Mouse (Mus musculus): ENCODE results near the gene Pptc7.
A peak's percentile ranks its signal among the peaks of the same experiment; 100 is the strongest.
"Not testable (repeated sequence)": the region's sequence is repeated elsewhere in the genome, so short reads cannot be mapped to it uniquely, and the experiment has no call there.

Gene Pptc7

GRCm38 (mm10) chr5:122302810-122303745, 18.9 kb downstream of the Pptc7 start:
- DNase-seq, result no peak

GRCm38 (mm10) chr5:122303937-122304336, 19.8 kb downstream of the Pptc7 start:
- no peak for DNase-seq

DNA sequence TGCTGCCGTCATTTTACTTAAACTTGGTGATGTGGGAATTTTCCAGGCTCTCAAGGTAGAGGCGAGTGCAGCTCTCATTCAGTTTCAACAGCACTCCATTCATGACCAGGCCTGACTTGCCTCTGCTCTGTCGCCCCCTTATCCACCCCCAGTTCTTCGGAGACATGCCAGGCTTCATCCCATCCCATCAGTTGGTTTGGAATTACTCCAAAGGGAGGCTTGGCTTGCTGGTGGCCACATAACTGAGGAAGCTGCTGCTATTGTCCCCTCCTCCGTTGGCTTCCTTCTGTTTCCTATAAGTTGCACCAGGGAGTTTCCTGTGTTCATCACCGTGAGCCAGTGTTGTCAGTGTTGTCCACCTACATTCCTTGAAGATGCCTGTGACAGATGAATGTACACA, 20.4 kb downstream of the Pptc7 start:
- no peak for DNase-seq

- DNase-seq, result no peak
These were observed 21.3 kb downstream of the Pptc7 start for GRCm38 (mm10) chr5:122305472-122305871.

DNA sequence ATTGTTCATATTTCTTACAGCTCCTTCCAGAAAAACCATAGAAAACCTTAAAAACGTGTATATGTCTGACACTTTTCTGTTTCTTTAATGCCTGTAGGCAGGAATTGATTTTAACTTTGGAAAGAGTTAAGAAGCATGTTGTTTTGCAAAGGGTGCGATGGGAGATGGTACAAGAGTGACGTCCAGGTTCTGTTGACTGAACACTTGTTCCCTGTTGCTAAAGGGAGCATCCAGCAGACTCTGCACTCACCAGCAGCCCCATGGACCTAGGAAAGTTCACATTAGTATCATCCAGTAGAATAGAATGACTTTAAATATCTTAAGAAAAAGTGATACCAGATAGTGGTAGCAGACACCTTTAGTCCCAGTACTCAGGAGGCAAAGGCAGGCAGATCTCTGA, 22.4 kb downstream of the Pptc7 start:
- no peak for DNase-seq

DNA sequence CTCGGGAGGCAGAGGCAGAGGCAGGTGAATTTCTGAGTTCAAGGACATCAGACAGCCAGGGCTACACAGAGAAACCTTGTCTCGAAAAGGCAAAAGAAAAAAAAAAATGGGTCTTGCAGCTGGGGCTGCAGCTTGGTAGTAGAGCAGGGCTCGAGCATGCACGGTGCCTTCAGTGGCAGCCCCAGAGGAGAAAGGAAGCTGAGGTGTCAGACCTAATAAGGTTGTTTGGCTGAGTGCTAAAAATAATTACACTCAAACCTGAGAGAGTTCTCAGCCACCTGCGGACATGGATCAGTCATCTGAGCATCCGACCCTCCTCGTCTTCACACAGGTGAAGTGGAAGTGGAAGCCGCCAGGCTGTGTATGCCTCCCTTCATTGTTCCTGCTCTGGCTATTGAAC, 26.5 kb downstream of the Pptc7 start:
- DNase-seq, result no peak

DNA sequence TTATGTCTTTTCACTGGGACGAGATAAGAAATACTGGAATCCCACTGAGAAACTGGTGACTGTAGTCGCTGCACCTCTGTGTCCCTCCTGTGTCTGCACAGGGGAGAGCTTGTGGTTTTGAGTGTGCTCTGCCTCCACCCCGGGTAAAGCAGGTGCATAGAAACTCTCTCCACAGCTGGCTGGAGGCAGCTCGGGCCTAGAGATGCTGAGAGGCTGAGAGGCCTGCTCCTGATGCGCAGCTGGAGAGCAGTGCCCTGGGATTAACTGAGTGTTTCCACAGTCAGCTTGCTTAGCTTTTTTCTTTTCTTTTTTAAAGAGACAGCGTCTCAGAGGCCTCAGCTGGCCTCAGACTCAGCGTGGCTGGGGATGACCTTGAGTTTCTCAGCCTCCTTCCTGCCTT, 27.5 kb downstream of the Pptc7 start:
- no peak for DNase-seq

DNA sequence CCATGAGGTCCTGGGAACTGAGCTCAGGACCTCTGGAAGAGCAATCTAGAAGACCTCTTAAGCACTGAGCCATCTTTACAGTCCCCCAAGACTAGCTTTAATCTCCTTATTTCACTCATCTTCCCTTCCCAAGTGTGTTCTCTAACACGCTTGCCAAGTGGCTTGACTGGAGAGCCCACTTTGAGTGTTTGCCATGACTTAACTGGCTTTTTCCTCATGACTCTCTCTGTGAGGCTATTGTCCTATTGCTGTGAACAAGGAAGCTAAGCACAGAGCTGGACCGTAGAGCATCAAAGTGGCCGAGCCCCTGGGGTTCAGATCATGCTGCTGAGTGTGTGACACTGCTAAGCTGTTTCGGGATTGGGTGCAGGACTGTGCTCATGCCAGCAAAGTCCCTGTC, 28.2 kb downstream of the Pptc7 start:
- DNase-seq, result no peak

- no peak for DNase-seq
These were observed 28.9 kb downstream of the Pptc7 start for GRCm38 (mm10) chr5:122312942-122313684.

DNA sequence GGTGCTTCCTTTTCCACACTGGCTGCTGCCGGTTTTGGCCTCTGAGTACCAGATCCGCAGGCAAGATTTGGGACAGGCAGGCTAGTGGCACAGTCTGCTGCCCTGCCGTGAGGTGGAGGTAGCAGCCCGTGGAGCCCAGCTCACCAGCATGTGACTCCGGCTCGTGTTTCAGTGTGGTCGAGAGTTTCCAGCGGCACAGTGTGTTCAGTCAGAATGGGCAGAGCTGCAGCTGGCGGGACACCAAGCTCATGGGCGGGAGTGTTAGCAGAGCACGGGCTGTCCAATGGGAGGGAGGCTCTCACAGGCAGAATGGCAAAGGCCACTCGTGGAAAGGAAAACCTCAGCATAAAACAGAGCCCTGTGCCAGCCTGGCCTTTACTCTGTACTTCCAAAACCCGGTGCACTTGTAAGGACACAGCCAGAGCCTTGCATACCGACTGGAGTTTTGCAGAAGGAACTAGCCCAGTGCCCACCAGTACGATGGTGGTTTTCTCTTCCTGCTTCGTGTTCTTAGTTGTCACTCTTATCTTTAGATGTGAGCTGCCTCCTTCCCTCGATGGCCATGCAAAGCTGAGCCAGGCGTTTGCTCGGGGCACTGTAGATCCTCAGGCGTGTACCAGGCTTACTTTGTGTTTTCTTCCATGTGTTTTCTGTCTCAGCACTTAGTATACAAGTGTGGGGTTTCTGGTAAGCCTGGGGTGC, 31.0 kb downstream of the Pptc7 start:
- DNase-seq, result peak; percentile 96

DNA sequence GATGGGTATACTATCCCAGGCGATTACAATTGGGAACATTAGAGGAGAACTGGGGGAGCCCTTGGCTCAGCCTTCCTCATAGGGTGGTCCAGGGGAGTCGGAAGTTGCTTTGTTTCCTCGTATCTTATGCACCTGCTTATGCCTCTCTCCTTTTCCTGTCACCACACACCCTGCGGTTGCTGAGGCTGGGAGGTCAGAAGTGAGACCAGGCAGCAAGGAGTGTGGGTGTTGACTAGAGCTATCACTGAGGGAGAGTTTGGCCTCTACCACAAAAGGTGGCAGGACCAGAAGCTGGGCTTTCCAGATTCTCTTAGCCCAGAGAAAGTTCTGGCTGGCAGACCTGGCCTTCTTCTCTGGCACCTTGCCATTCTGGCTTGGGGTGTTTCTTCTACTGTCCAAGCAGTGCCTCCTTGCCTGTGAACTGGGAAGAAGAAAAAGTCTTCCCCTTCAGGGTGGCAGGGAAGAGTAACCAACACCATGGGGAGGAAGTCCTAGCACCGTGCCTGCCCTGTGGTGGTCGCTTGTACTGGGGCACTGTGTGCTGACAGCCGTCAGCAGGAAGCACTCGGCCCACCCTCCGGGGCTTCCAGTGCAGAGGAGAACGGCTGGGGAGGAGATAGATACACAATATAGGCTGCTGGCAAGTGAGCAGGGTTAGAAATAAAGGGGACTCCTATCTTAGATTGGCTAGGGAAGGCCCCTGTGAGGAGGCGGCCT, 33.3 kb downstream of the Pptc7 start:
- peak; percentile 71 for DNase-seq

- DNase-seq, result peak; percentile 40
These were observed 33.9 kb downstream of the Pptc7 start for GRCm38 (mm10) chr5:122318100-122318499.

- not testable (repeated sequence) for DNase-seq
These were observed 34.8 kb downstream of the Pptc7 start for GRCm38 (mm10) chr5:122318976-122319375.

GRCm38 (mm10) chr5:122319474-122320204, 35.5 kb downstream of the Pptc7 start:
- DNase-seq, result no peak

- DNase-seq, result no peak
These were observed 36.1 kb downstream of the Pptc7 start for GRCm38 (mm10) chr5:122320205-122320781.

- no peak for DNase-seq
These were observed 39.4 kb downstream of the Pptc7 start for GRCm38 (mm10) chr5:122323523-122323922.

- DNase-seq, result peak; percentile 95
These were observed 40.7 kb downstream of the Pptc7 start for GRCm38 (mm10) chr5:122324608-122325431.

DNA sequence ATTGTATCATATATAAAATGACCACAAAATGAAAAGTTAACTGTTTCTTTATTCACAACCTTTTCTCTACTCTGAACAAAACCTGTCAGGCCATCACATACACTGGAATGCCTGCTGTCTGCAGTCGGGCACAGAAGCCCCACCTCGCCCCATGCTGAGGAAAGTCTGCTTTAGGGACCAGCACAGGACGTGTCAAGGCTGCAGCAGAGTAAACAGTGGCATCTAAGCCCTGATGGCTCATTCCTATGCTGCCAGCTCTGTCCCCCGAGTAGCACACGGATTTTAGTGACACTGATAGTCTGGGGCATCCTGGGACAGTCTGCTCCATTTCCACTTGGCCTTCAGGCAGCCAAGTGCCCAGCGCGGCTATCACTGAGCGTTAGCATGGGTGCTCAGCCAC, 41.3 kb downstream of the Pptc7 start:
- DNase-seq, result peak; percentile 62

DNA sequence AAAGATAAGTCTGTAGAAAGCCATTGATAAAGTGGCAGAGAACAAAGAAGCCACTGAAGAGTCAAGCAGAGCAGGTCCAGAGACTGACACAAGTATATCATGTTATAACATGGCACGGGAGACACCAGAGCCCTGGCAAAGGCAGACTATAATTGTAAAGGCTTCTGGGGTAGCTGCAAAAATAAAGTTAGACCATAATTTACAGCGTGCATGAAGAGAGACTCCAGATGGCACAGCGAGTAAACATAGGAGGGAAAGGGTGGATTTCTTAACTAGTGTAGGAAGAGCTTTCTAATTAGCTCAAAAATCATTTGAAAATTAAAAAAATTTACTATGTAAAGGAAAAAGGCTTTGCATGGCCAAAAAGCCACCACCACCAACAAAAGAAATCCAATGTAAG, 43.1 kb downstream of the Pptc7 start:
- DNase-seq, result no peak

DNA sequence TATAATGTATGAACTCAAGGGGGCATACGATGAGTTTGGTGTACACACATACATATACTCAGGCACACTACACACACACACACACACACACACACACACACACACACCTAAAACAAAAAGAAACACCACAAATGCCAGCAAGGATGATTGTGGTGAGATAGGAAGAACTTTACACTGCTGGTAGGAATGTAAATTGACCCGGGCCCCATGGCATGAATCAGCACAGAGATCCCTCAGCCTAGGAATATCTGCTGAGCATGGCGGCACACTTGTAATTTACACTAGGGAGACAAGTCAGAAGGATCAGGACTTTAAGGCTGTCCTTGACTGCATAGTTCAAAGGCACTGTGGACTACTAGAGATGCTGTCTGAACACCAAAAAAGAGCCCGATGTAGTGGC, 46.1 kb downstream of the Pptc7 start:
- no peak for DNase-seq

DNA sequence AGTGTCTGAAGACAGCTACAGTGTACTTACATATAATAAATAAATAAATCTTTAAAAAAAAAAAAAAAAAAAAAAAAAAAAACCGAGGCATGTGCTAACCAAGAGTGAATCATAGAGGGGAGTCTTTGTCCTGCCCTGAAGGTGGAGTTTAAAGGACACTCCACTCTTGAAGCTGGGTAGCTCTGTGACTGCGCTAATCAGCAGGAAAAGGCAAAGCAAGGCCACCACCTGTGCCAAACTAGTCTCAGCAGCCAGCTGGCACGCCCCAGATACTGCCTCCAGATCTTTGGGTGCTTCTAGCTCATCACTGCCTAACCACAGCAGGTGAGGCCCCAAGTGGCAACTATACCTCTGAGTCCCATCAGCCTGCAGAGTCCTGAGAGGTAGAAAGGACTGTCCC, 50.5 kb downstream of the Pptc7 start:
- no peak for DNase-seq
